Mouse (Mus musculus): ENCODE measurements around the gene Gulp1. TPM values are rescaled to one million over a fixed set of nuclear protein-coding genes. Genes with fewer than 3 reads are reported as not detected.

Gene Gulp1
- polyA plus RNA-seq, 1 experiment from 2014 or later, result 14.2 TPM

DNA sequence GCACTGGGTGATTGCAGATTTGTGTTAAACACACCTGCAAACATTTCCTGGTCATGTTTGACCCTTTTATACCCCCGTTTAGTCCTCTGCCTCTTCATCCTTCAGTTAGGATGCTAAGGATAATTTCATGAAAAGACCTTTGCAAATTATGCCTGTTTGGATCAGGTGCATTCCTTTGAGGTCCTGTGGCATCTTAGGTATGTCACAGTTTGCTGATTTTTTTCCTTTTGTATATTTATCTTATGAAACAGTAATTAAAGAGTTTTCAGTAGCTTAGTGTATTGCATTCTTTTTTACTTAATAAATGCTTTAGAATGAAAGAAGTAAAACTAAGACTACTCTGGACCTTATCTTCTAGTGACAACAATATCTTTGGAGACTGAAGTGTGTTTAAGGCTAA is 41.8 kb downstream of the Gulp1 start:
- Histone ChIP-seq H3K27me3 (replicated peaks) (no peaks in the 10 kb centered on the region), H3K27ac (replicated peaks) (no peak overlapping the region), H3K4me1 (peaks cover 32% of the 10 kb centered on the region), H3K9me3 (no peaks in the 10 kb centered on the region), H3K4me3 (no peak overlapping the region), H3K36me3 (no peaks in the 10 kb centered on the region), H3K9ac (no peak overlapping the region), H3K4me2 (no peak overlapping the region)
- no peak for ATAC-seq (ENCODE audit: extremely low read depth, insufficient number of reproducible peaks, low FRiP score, low TSS enrichment)
- 80% methylated on average over 1 of the region's 1 CpGs for WGBS

DNA sequence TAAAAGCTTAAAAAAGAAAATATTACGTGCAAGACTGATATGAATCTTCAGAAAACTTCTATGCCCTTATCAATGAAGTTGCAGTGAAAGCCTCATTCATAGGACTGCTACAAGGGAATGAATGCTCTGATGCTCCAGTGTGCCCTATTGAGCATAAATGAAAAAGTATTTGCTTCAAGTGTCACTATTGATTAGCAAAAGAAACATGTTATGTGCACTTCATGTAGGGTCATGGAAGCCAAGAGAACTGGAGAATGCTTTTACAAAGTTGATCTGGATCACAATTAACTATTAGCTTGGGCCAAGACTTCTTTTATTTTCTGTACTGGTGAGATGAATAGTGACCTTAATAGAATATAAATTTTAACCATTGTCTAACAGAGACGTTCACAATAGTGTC is 47.0 kb downstream of the Gulp1 start:
- no peak overlapping the region for H3K9ac ChIP-seq
- H3K27me3 ChIP-seq (replicated peaks), result no peaks in the 10 kb centered on the region
- peaks cover 14% of the 10 kb centered on the region for H3K4me1 ChIP-seq
- H3K4me3 ChIP-seq, result no peak overlapping the region
- no peak overlapping the region for H3K4me2 ChIP-seq
- WGBS, result 74% methylated on average over 2 of the region's 2 CpGs
- H3K9me3 ChIP-seq, result no peaks in the 10 kb centered on the region
- H3K36me3 ChIP-seq, result no peaks in the 10 kb centered on the region
- no peak for ATAC-seq (ENCODE audit: extremely low read depth, insufficient number of reproducible peaks, low FRiP score, low TSS enrichment)
- H3K27ac ChIP-seq (replicated peaks), result no peak overlapping the region

DNA sequence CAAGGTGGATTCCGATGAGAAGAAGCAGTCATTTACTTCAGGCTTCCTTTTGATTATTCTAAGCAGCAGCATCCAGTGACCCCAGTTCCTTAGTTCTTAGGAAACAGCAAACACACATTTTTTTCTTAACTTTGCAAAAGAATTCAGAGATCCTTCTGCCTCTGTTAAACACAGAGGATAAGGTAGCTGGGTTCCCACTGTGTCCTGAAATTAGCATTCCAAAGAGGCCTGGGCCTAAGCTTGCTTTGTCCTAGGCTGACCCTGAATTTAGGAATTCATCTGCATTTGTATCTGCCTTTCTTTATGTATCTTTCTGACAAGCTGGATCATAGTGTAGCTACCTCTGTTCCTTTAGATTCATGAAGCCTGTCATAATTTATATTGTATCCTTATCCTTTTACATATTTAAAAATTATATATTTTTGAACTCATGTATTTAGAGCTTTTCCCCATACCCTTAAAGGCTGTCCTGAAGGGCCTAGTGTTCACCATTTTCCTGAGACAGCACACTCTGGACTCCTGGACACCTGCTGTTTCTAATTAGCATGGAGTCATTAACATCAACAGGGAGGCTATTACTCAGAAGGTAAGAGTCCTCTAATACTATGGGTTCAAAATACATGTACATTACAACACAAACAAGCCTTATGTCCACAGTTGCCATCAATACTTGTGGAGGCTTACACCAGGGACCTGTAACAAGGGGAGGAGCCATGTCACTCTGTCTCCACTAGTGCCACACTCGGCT is 62.2 kb downstream of the Gulp1 start:
- Histone ChIP-seq H3K4me2 (no peak overlapping the region), H3K9ac (no peak overlapping the region), H3K4me1 (no peaks in the 10 kb centered on the region), H3K9me3 (no peaks in the 10 kb centered on the region), H3K27me3 (replicated peaks) (no peaks in the 10 kb centered on the region), H3K4me3 (no peak overlapping the region), H3K27ac (replicated peaks) (no peak overlapping the region), H3K36me3 (no peaks in the 10 kb centered on the region)
- 60% methylated on average over 2 of the region's 2 CpGs for WGBS
- ATAC-seq (ENCODE audit: extremely low read depth, insufficient number of reproducible peaks, low FRiP score, low TSS enrichment), result no peak

DNA sequence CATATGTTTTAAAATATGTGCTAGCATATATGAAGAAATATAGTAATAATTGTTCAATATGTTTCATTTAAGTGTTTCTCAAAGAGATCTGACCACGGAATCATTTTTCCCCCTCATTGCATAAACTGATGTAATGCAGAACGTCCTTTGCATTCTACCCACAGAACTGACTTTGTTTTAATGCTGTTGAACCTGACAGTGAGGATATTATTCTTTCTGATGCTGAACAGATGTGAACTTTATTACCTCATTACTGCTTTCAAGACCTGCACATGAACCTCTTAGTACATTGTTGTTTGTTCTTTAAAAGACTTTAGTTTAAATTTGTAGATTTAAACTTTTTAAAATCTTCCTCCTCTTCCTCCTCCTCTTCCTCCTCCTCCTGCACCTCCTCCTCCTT is 67.4 kb downstream of the Gulp1 start:
- Histone ChIP-seq H3K4me1 (no peaks in the 10 kb centered on the region), H3K27me3 (replicated peaks) (no peaks in the 10 kb centered on the region), H3K9me3 (no peaks in the 10 kb centered on the region), H3K27ac (replicated peaks) (no peak overlapping the region), H3K9ac (no peak overlapping the region), H3K4me3 (no peak overlapping the region), H3K4me2 (no peak overlapping the region), H3K36me3 (no peaks in the 10 kb centered on the region)
- 61% methylated on average over 2 of the region's 2 CpGs for WGBS
- ATAC-seq (ENCODE audit: extremely low read depth, insufficient number of reproducible peaks, low FRiP score, low TSS enrichment), result no peak

DNA sequence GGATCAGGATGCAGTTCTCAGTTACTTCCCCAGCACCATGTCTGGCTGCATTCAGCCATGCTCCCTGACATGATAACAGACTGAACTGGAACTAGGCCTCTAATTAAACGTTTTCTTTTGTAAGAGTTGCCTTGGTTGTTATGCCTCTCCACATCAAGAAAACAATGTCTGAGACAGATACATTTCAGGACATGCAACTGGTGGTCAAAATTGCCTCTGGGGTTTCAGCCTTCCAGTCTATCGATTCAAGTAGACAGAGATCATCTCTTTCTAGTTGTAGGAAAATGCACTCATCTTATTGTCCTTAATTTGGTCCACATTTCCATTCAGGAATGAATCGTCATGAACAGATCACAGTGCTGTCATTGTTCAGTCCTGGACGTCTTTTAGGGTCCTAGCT is 83.2 kb downstream of the Gulp1 start:
- Histone ChIP-seq H3K9ac (no peak overlapping the region), H3K4me2 (no peak overlapping the region), H3K9me3 (no peaks in the 10 kb centered on the region), H3K27me3 (replicated peaks) (no peaks in the 10 kb centered on the region), H3K4me3 (no peak overlapping the region), H3K36me3 (no peaks in the 10 kb centered on the region), H3K4me1 (peaks cover 10% of the 10 kb centered on the region), H3K27ac (replicated peaks) (no peak overlapping the region)
- ATAC-seq (ENCODE audit: extremely low read depth, insufficient number of reproducible peaks, low FRiP score, low TSS enrichment), result no peak
- 31% methylated on average over 4 of the region's 4 CpGs for WGBS

- Histone ChIP-seq H3K4me1 (no peaks in the 10 kb centered on the region), H3K36me3 (no peaks in the 10 kb centered on the region), H3K27ac (replicated peaks) (no peak overlapping the region), H3K4me2 (no peak overlapping the region), H3K9me3 (no peaks in the 10 kb centered on the region), H3K27me3 (replicated peaks) (no peaks in the 10 kb centered on the region), H3K9ac (no peak overlapping the region), H3K4me3 (no peak overlapping the region)
- WGBS, result 82% methylated on average over 6 of the region's 6 CpGs
- no peak for ATAC-seq (ENCODE audit: extremely low read depth, insufficient number of reproducible peaks, low FRiP score, low TSS enrichment)
These were observed 94.5 kb downstream of the Gulp1 start for GRCm38 (mm10) chr1:44645678-44646276.

GRCm38 (mm10) chr1:44678974-44679373 is 127.7 kb downstream of the Gulp1 start:
- no peak overlapping the region for H3K9ac ChIP-seq
- no peak for ATAC-seq (ENCODE audit: extremely low read depth, insufficient number of reproducible peaks, low FRiP score, low TSS enrichment)
- H3K4me3 ChIP-seq, result no peak overlapping the region
- H3K9me3 ChIP-seq, result no peaks in the 10 kb centered on the region
- no peak overlapping the region for H3K27ac ChIP-seq (replicated peaks)
- H3K4me2 ChIP-seq, result no peak overlapping the region
- peaks cover 5% of the 10 kb centered on the region for H3K4me1 ChIP-seq
- WGBS, result 76% methylated on average over 3 of the region's 3 CpGs
- H3K36me3 ChIP-seq, result no peaks in the 10 kb centered on the region
- H3K27me3 ChIP-seq (replicated peaks), result no peaks in the 10 kb centered on the region

GRCm38 (mm10) chr1:44679415-44679814 is 128.1 kb downstream of the Gulp1 start:
- no peak overlapping the region for H3K4me2 ChIP-seq

DNA sequence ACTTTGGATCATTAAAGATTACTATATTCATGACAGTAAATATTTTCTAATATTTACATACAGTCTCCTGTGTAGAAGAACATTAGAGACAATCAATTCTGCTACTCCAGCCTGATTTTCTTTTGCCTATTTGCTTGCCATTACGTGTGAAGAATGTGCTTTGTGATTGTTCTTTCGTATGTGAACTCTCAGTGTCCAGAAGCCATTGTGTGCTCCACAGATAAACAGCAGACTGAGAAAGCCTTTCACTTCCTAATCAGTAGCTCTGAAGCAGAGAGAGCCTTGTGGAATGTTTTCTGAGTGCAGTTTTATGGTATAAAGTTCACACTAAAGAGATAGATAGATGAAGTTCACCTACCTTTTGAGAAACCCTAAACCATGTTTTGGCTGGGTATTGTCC is 131.2 kb downstream of the Gulp1 start:
- no peaks in the 10 kb centered on the region for H3K27me3 ChIP-seq (replicated peaks)
- no peaks in the 10 kb centered on the region for H3K9me3 ChIP-seq
- no peaks in the 10 kb centered on the region for H3K36me3 ChIP-seq
- H3K9ac ChIP-seq, result no peak overlapping the region
- H3K4me3 ChIP-seq, result no peak overlapping the region
- 22% methylated on average over 2 of the region's 2 CpGs for WGBS
- H3K27ac ChIP-seq (replicated peaks), result no peak overlapping the region
- peaks cover 5% of the 10 kb centered on the region for H3K4me1 ChIP-seq
- no peak overlapping the region for H3K4me2 ChIP-seq
- ATAC-seq (ENCODE audit: extremely low read depth, insufficient number of reproducible peaks, low FRiP score, low TSS enrichment), result no peak

More at GRCm38 (mm10) chr1:44679415-44679814, 128.1 kb downstream of the Gulp1 start:
- no peak overlapping the region for H3K9ac ChIP-seq
- H3K27me3 ChIP-seq (replicated peaks), result no peaks in the 10 kb centered on the region
- peaks cover 5% of the 10 kb centered on the region for H3K4me1 ChIP-seq
- H3K27ac ChIP-seq (replicated peaks), result no peak overlapping the region
- no peaks in the 10 kb centered on the region for H3K9me3 ChIP-seq
- ATAC-seq (ENCODE audit: extremely low read depth, insufficient number of reproducible peaks, low FRiP score, low TSS enrichment), result no peak
- no peaks in the 10 kb centered on the region for H3K36me3 ChIP-seq
- no peak overlapping the region for H3K4me3 ChIP-seq
- 66% methylated on average over 3 of the region's 3 CpGs for WGBS

- H3K27me3 ChIP-seq (replicated peaks), result no peaks in the 10 kb centered on the region
- H3K4me2 ChIP-seq, result no peak overlapping the region
- ATAC-seq (ENCODE audit: extremely low read depth, insufficient number of reproducible peaks, low FRiP score, low TSS enrichment), result no peak
- WGBS, result 63% methylated on average over 6 of the region's 6 CpGs
- no peak overlapping the region for H3K9ac ChIP-seq
- H3K36me3 ChIP-seq, result no peaks in the 10 kb centered on the region
- no peaks in the 10 kb centered on the region for H3K9me3 ChIP-seq
- H3K4me1 ChIP-seq, result peaks cover 5% of the 10 kb centered on the region
- H3K27ac ChIP-seq (replicated peaks), result no peak overlapping the region
- H3K4me3 ChIP-seq, result no peak overlapping the region
These were observed 132.4 kb downstream of the Gulp1 start for GRCm38 (mm10) chr1:44683723-44684122.

GRCm38 (mm10) chr1:44720785-44721410 is 169.6 kb downstream of the Gulp1 start:
- Histone ChIP-seq H3K36me3 (no peaks in the 10 kb centered on the region), H3K27ac (replicated peaks) (no peak overlapping the region), H3K9me3 (no peaks in the 10 kb centered on the region), H3K4me2 (no peak overlapping the region), H3K4me3 (no peak overlapping the region), H3K27me3 (replicated peaks) (no peaks in the 10 kb centered on the region), H3K9ac (no peak overlapping the region), H3K4me1 (no peaks in the 10 kb centered on the region)
- no peak for ATAC-seq (ENCODE audit: extremely low read depth, insufficient number of reproducible peaks, low FRiP score, low TSS enrichment)
- 77% methylated on average over 4 of the region's 4 CpGs for WGBS

GRCm38 (mm10) chr1:44741256-44741655 is 189.9 kb downstream of the Gulp1 start:
- H3K27ac ChIP-seq (replicated peaks), result no peak overlapping the region
- no peak overlapping the region for H3K9ac ChIP-seq
- H3K4me1 ChIP-seq, result 0 out of 2 replicates have a peak, but pooled peaks cover 4% of the 10 kb centered on the region
- no peaks in the 10 kb centered on the region for H3K9me3 ChIP-seq
- no peaks in the 10 kb centered on the region for H3K36me3 ChIP-seq
- no peaks in the 10 kb centered on the region for H3K27me3 ChIP-seq (replicated peaks)
- H3K4me3 ChIP-seq, result no peak overlapping the region
- no peak for ATAC-seq (ENCODE audit: extremely low read depth, insufficient number of reproducible peaks, low FRiP score, low TSS enrichment)
- no peak overlapping the region for H3K4me2 ChIP-seq
